Mouse (Mus musculus): ENCODE data around the gene Ppil2.

DNA sequence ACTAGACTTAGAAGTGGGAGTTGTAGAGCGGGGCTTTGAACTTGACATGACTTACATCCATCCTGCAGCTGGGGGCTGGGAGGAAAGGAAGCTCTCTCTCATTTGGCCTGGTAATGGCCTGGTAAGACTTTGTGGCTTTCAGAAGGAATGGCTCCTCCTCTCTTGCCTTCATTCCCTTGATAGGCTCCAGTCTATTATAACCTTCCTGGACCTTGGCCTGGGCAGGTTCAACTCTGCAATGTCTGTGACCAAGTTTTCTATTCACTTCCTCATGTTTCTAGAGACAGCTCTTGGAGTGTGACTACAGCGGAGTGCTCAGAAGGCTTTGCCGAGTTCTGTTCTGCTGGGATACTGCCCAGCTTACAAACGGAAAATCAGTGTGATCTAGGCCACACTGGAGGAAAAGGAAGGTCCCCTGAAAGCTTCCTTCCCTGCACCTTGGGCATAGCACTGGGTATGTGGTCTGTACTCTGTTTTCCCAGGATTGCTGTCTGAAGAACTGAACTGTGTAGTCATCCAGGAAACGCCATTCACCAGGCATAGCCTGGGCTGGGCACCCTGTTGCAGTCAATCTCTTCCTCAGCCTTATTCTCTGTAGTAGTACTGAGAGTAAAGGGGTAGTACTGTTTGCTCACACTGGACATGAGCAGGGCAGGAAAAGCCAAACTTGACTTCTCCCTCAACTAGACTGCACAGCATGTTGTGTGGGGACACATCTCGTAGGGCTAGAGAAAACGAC, 39.6 kb upstream of the Ppil2 start:
- TF ChIP-seq CTCF (IDR thresholded peaks at IDR 0.05; ENCODE audit: control insufficient read depth, insufficient read depth, insufficient read length) (no peak), MAX (IDR thresholded peaks at IDR 0.05) (no peak), USF1 (IDR thresholded peaks at IDR 0.05; ENCODE audit: low read depth) (no peak)
